Mouse (Mus musculus) midbrain, embryonic 13.5 days (tissue): Measurements from ENCODE around the gene Snd1. TPM values are rescaled to one million over a fixed set of nuclear protein-coding genes. Genes with fewer than 3 reads are reported as not detected.
A peak's percentile ranks its signal among the peaks of the same experiment; 100 is the strongest.

Source experiments
- ATAC-seq: fragments of 200-750 bp; cut with Nextera tagmentation; 2 replicates; pipeline ENCODE4 v1.8.0; 2017; ENCODE audit warnings: mild to moderate bottlenecking, moderate TSS enrichment, moderate library complexity
- H3K27ac ChIP-seq: fragments of 300-500 bp; sonication (generic); 2 replicates; pipeline ENCODE4 v1.5.1; 2015; ENCODE audit warnings: inconsistent platforms, mild to moderate bottlenecking, moderate library complexity
- H3K27me3 ChIP-seq: fragments of 300-500 bp; sonication (generic); 2 replicates; pipeline ENCODE4 v1.6.1; 2015; ENCODE audit warnings: mild to moderate bottlenecking, inconsistent platforms
- H3K36me3 ChIP-seq: fragments of 300-500 bp; sonication (generic); 2 replicates; pipeline ENCODE4 v1.6.1; 2015; ENCODE audit warnings: mild to moderate bottlenecking, inconsistent platforms
- H3K4me1 ChIP-seq: fragments of 300-500 bp; sonication (generic); replicated peaks from 2 replicates; pipeline ENCODE4 v1.6.1; 2015; ENCODE audit warnings: inconsistent platforms
- H3K4me2 ChIP-seq: fragments of 300-500 bp; sonication (generic); replicated peaks from 2 replicates; pipeline ENCODE4 v1.6.1; 2015; ENCODE audit warnings: moderate library complexity, mild to moderate bottlenecking, inconsistent platforms
- H3K4me3 ChIP-seq: fragments of 300-500 bp; sonication (generic); replicated peaks from 2 replicates; pipeline ENCODE4 v1.5.1; 2015; ENCODE audit warnings: mild to moderate bottlenecking, inconsistent platforms
- H3K9ac ChIP-seq: fragments of 300-500 bp; sonication (generic); replicated peaks from 2 replicates; pipeline ENCODE4 v1.6.1; 2015; ENCODE audit warnings: mild to moderate bottlenecking, inconsistent platforms
- H3K9me3 ChIP-seq: fragments of 300-500 bp; sonication (generic); 2 replicates; pipeline ENCODE4 v1.6.1; 2016; ENCODE audit warnings: mild to moderate bottlenecking, inconsistent platforms
- WGBS: fragments of 180-500 bp; shearing (Covaris S2); methylation state at CpG from one replicate; pipeline ENCODE4 v1.1.7; 2015; 5-methylcytosine and 5-hydroxymethylcytosine counted together
- polyA plus RNA-seq: library from polyadenylated mRNA; unstranded; fragments of >200 nt; fragmentation: Nextera tagmentation; extraction: Ambion mirVana; gene quantifications from 2 replicates; pipeline ENCODE4 v1.2.1, GENCODE M21; 2015

The Snd1 gene
- polyA plus RNA-seq, 1 experiment from 2014 or later = 86.5 TPM

DNA sequence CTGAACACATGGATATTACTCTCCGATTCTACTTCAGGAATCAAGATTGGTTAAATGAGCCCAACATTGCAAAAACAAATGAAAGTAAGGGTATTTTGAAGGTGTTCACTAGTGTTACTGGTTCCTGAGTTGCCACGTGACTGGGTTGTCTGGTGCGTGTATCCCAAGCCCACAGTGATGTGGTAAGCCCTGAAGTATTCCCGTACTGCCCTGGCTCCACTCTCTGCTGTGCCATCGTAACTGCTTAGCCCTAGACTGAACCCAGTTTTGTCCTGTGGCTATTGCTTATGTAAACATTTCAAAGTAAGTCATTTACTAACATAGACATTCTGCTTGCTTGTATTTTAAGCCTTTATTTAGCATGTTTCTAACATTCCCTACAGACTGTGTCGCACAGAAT lies 256.3 kb downstream of the Snd1 start:
- WGBS = 96% methylated on average over 6 of the region's 6 CpGs
- Histone ChIP-seq H3K9ac (no peak overlapping the region), H3K9me3 (no peaks in the 10 kb centered on the region), H3K4me2 (no peak overlapping the region), H3K4me3 (no peak overlapping the region), H3K27ac (no peak overlapping the region), H3K27me3 (no peaks in the 10 kb centered on the region), H3K36me3 (no peaks in the 10 kb centered on the region), H3K4me1 (peaks cover 25% of the 10 kb centered on the region)
- no peak for ATAC-seq

DNA sequence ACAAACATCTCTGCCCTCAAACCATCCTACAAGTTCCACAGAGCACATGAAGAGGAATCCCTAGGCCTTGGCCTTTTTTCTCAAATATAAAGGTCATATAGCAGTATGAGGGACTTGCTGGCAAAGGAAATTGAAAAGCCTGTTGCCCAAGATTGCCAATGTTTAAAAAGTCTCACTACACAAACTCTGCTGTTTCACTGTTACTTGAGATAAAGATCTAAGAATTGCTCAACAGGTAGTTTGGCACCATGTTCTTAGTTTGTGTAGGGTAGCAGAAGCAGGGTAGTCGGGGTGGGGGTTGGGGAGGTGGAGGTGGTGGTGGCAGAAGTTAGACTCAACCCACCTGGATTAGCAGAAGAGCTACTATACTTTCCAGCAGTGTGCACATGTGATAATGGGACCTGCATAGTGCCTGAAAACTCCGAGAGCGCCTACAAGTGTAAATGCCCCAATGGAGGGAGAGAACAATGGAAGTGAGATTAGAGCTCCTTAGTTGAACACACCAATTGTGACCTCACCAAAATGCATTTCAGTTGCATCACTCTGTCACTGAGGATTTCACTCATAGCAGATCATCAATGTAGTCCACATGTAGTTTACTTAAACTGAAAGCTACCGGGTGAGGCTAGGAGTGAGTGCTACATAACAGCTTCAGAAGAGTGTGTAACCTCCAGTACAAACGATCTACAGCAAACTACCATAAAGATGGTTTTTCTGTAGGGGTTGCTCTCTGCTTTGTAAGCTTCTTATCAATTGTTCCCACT lies 259.1 kb downstream of the Snd1 start:
- no peak overlapping the region for H3K4me2 ChIP-seq
- no peaks in the 10 kb centered on the region for H3K36me3 ChIP-seq
- H3K27ac ChIP-seq = no peak overlapping the region
- no peak overlapping the region for H3K9ac ChIP-seq
- ATAC-seq = no peak
- no peaks in the 10 kb centered on the region for H3K9me3 ChIP-seq
- 78% methylated on average over 5 of the region's 5 CpGs for WGBS
- peaks cover 10% of the 10 kb centered on the region for H3K4me1 ChIP-seq
- no peaks in the 10 kb centered on the region for H3K27me3 ChIP-seq
- no peak overlapping the region for H3K4me3 ChIP-seq

DNA sequence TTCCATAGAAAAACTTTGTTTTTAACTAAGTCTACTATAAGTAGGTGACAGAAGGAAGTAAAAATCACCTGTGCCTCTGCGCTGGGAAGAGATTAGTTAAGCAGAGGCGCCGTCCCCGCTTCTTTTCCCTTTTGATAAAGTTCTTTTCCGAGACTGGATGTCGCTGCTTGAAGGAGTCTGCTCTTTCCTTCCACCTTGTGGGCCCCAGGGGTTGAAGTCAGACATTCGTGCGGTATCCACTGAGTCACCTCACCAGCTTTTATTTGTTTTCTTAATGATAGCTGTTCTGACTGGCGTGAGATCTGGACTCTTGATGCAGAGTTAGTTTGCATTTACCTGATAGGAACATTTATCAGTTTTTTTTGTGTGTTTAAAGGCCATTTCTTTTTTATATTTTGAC lies 260.2 kb downstream of the Snd1 start:
- no peak overlapping the region for H3K27ac ChIP-seq
- no peak overlapping the region for H3K4me3 ChIP-seq
- no peaks in the 10 kb centered on the region for H3K36me3 ChIP-seq
- ATAC-seq = no peak
- no peak overlapping the region for H3K9ac ChIP-seq
- no peaks in the 10 kb centered on the region for H3K4me1 ChIP-seq
- 81% methylated on average over 9 of the region's 9 CpGs for WGBS
- H3K27me3 ChIP-seq = no peaks in the 10 kb centered on the region
- no peaks in the 10 kb centered on the region for H3K9me3 ChIP-seq
- H3K4me2 ChIP-seq = no peak overlapping the region

DNA sequence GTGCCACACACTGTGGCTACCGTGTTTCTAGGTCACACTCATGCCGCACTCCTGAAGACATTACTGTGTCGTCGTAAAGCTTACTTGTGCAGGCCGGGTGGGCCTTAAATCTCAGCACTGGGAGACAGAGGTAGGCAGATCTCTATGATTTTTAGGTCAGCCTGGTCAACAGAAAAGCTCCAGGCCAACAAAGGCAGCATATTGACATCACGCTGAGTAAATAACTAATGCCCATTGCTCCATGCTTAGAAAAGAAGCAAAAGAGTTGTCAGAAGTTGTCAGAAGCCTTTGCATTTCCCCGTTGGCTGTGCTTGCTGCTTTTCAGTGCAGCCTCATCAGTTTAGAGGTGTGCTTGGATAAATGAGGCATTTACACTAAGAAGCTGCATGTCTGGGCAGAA lies 261.7 kb downstream of the Snd1 start:
- H3K9me3 ChIP-seq = no peaks in the 10 kb centered on the region
- 70% methylated on average over 7 of the region's 7 CpGs for WGBS
- no peak overlapping the region for H3K27ac ChIP-seq
- no peaks in the 10 kb centered on the region for H3K27me3 ChIP-seq
- ATAC-seq = no peak
- no peaks in the 10 kb centered on the region for H3K4me1 ChIP-seq
- H3K9ac ChIP-seq = no peak overlapping the region
- H3K4me3 ChIP-seq = no peak overlapping the region
- no peaks in the 10 kb centered on the region for H3K36me3 ChIP-seq
- no peak overlapping the region for H3K4me2 ChIP-seq

DNA sequence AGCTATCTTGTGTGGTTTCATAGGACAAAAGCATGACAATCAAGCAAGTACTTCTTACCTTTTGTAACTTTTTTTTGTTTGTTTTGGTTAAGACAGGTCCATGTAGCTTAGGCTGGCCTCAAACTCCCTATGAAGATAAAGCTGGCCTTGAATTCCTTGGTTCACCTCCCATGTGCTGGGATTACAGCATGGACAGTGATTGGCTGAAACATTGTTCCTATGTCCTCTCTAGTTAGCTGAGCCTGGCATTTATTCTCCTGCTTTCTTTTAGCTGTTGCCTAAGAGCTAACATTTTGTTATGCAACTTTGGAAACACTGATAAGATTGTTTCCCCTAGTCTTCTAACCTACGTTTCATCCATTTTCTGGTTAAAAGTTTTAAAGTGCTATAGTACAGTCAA lies 262.7 kb downstream of the Snd1 start:
- no peak overlapping the region for H3K4me2 ChIP-seq

DNA sequence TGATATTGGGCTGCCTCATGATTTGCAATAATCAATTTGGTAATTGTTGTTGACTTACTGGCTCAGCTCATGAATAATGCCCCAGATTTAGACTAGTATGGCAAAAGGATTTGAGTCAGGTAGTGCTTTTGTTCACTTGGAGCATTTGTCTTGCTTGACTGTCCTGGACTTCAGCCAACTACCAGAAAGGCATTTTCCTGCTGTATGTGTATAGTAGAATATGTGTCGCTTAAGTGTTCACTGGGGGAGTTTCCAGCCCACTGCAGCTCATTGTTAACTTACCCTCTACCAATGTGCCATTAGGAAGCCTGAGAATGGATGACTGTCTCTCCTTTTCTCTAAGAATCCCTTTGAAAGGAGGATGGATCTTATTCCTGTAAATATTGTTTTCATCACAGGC lies 268.6 kb downstream of the Snd1 start:
- H3K27me3 ChIP-seq = no peaks in the 10 kb centered on the region
- H3K4me1 ChIP-seq = peaks cover 27% of the 10 kb centered on the region
- peaks cover 10% of the 10 kb centered on the region; the same call in 1 of the 2 replicates for H3K36me3 ChIP-seq
- no peak overlapping the region for H3K9ac ChIP-seq
- no peak for ATAC-seq
- 31% methylated on average over 1 of the region's 1 CpGs for WGBS
- H3K4me3 ChIP-seq = no peak overlapping the region
- no peak overlapping the region for H3K4me2 ChIP-seq
- no peak overlapping the region for H3K27ac ChIP-seq
- no peaks in the 10 kb centered on the region for H3K9me3 ChIP-seq

More for the DNA sequence above, 262.7 kb downstream of the Snd1 start:
- no peak for ATAC-seq
- Histone ChIP-seq H3K9me3 (no peaks in the 10 kb centered on the region), H3K27me3 (no peaks in the 10 kb centered on the region), H3K36me3 (no peaks in the 10 kb centered on the region), H3K4me3 (no peak overlapping the region), H3K9ac (no peak overlapping the region), H3K4me1 (no peaks in the 10 kb centered on the region), H3K27ac (no peak overlapping the region)
- WGBS = 96% methylated on average over 1 of the region's 1 CpGs

DNA sequence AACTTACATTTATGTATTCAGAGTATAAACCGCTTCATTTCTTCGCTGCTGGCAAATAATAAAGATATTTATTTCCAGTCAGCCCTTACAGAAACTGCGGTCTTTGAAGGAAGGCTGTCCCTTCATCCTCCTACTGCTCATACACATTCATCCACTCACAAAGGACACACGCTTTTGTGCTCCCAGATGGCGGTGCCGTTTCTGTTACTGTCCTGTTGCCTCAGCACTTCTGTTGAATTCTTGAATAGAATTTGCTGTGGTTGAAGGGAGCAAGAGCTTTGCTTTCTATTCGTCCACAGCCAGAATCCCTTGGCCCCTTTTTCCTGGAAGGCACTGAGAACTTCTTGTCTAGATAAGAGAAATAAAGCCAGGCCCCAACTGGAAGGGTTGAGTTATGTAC lies 270.9 kb downstream of the Snd1 start:
- no peak overlapping the region for H3K27ac ChIP-seq
- no peak for ATAC-seq
- H3K4me3 ChIP-seq = no peak overlapping the region
- no peaks in the 10 kb centered on the region for H3K27me3 ChIP-seq
- 75% methylated on average over 7 of the region's 7 CpGs for WGBS
- peaks cover 10% of the 10 kb centered on the region; the same call in 1 of the 2 replicates for H3K36me3 ChIP-seq
- H3K9me3 ChIP-seq = no peaks in the 10 kb centered on the region
- H3K4me2 ChIP-seq = no peak overlapping the region
- H3K4me1 ChIP-seq = peaks cover 31% of the 10 kb centered on the region
- H3K9ac ChIP-seq = no peak overlapping the region

DNA sequence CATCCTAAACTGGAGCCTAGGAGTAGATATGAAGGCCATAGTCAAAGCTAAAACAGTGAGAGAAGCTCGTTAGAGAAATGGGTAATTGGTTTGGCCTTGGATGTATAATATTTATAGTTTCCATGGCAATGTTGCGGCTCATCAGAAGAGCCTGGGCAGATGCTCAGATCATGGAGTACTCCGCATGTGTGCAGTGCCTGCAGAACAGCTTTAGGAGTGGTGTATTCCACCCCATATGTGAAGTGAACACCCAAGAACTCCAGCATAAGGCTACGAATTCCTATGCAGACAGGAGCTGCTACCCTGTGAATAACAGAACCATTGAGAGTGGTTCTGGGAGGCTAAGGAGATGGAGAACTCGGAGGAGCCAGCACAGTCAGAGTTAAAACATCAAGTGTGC lies 272.1 kb downstream of the Snd1 start:
- peaks cover 31% of the 10 kb centered on the region for H3K4me1 ChIP-seq
- H3K4me3 ChIP-seq = no peak overlapping the region
- H3K9ac ChIP-seq = no peak overlapping the region
- WGBS = 89% methylated on average over 5 of the region's 5 CpGs
- no peaks in the 10 kb centered on the region for H3K27me3 ChIP-seq
- H3K27ac ChIP-seq = no peak overlapping the region
- no peak for ATAC-seq
- peaks cover 10% of the 10 kb centered on the region; the same call in 1 of the 2 replicates for H3K36me3 ChIP-seq
- no peaks in the 10 kb centered on the region for H3K9me3 ChIP-seq
- no peak overlapping the region for H3K4me2 ChIP-seq

DNA sequence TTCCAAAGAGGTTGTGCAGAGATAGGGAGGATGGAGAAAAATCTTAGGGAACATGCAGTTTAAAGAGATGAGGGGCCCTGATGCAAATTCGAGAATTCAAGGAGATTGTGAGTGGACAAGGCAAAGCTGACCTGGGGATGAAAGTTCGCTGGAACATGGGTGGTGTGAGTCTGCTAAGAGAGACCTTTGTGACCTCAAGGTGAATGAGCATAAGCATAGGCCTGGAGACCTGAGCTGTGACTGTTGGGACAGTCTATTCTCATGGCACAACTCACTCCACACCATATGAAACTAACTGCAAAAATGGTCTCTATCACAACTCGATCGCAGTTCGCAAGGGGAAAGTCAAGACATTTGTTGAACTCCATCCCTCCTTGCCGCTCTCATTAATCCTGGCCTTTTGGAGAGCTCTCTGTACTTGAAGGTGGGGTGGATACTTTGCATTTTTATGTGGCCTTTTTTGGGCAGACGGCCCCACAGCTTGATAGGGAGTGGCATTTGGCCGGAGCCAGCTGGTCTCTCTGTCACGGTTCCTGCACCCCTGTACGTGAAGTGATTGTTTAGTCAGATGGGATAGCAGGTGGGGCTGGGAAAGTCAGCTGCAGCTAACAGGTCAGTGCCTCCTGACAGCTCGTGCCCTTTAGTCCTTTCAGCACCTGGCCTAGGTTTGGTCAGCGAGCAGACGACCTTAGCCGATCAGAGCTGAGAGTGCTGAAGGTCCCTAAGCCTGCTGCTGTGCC lies 273.2 kb downstream of the Snd1 start:
- no peak overlapping the region for H3K9ac ChIP-seq
- no peak overlapping the region for H3K4me3 ChIP-seq
- H3K27me3 ChIP-seq = no peaks in the 10 kb centered on the region
- no peaks in the 10 kb centered on the region for H3K9me3 ChIP-seq
- H3K36me3 ChIP-seq = peaks cover 10% of the 10 kb centered on the region; the same call in 1 of the 2 replicates
- WGBS = 64% methylated on average over 14 of the region's 14 CpGs
- H3K27ac ChIP-seq = no peak overlapping the region
- ATAC-seq = 0 out of 2 replicates have a peak, but pooled peaks have one; percentile 27
- peaks cover 29% of the 10 kb centered on the region for H3K4me1 ChIP-seq
- H3K4me2 ChIP-seq = no peak overlapping the region

DNA sequence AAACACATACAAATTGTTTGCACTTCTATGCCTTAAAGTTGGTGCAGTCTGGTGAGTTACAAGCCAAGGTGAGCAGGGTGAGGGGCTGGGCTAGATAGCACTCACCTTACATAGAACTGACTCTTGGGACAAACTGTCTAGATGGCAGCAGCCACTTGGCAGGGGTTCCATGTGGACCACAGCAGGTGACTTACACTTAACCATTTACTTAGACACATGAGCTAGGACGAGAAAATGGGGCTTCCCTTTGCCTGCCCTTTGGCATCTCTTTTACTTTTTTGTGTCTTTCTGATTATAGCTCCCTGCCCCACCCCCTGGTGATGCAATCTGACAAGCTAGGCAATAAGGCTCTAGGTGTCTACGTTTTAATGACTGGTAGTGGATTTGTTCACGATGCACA lies 274.3 kb downstream of the Snd1 start:
- H3K4me3 ChIP-seq = no peak overlapping the region
- no peak overlapping the region for H3K9ac ChIP-seq
- 82% methylated on average over 3 of the region's 3 CpGs for WGBS
- ATAC-seq = no peak
- H3K36me3 ChIP-seq = peaks cover 10% of the 10 kb centered on the region; the same call in 1 of the 2 replicates
- H3K9me3 ChIP-seq = no peaks in the 10 kb centered on the region
- peaks cover 18% of the 10 kb centered on the region for H3K4me1 ChIP-seq
- no peak overlapping the region for H3K27ac ChIP-seq
- no peaks in the 10 kb centered on the region for H3K27me3 ChIP-seq
- no peak overlapping the region for H3K4me2 ChIP-seq

DNA sequence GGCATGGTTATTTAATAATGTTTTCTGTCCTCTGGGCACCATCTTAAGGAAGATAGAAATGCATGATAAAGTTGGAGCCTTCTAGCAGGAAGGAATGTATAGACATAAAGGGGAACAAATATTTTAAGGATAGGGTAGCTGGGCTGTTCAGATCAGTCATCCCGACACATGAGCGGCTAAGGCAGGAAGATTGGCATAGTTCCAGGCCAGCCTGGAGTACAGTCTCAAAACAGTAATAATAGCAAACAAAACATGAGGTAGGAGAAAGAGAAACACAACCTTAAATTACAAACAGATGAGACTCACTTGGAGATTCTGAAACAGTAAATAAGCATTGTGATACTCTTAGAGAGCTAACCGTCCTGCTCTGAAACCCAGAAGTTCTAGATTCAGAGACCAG lies 276.2 kb downstream of the Snd1 start:
- no peaks in the 10 kb centered on the region for H3K27me3 ChIP-seq
- H3K27ac ChIP-seq = no peak overlapping the region
- no peak for ATAC-seq
- H3K9me3 ChIP-seq = no peaks in the 10 kb centered on the region
- 81% methylated on average over 3 of the region's 3 CpGs for WGBS
- no peak overlapping the region for H3K4me2 ChIP-seq
- H3K4me3 ChIP-seq = no peak overlapping the region
- H3K9ac ChIP-seq = no peak overlapping the region
- H3K36me3 ChIP-seq = peaks cover 8% of the 10 kb centered on the region; the same call in 1 of the 2 replicates
- peaks cover 16% of the 10 kb centered on the region for H3K4me1 ChIP-seq

DNA sequence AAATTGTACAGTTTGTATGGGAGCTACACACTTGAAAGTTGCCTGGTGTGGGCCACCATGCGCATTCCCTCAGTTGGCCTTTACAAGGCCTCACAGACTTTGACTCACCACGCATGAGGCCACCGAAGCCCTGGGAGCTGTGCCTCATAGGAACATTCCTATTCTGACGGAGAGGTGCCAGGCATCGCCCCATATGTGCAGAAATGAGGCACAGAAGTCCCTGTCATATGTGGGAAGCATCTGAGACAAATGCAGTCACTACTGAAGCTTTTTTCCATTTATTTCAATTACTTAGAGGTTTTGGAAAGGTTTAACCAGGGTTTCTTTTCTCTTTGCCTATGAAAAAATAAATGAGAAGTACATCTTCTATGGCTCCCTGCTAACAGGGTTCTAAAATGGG lies 278.3 kb downstream of the Snd1 start:
- H3K27me3 ChIP-seq = no peaks in the 10 kb centered on the region
- 95% methylated on average over 5 of the region's 5 CpGs for WGBS
- H3K4me2 ChIP-seq = no peak overlapping the region
- H3K9me3 ChIP-seq = no peaks in the 10 kb centered on the region
- H3K4me3 ChIP-seq = no peak overlapping the region
- H3K27ac ChIP-seq = no peak overlapping the region
- no peak for ATAC-seq
- no peaks in the 10 kb centered on the region for H3K36me3 ChIP-seq
- no peak overlapping the region for H3K9ac ChIP-seq
- H3K4me1 ChIP-seq = peaks cover 26% of the 10 kb centered on the region
